Mouse (Mus musculus): ENCODE measurements around the gene Gm21188. TPM values are rescaled to one million over a fixed set of nuclear protein-coding genes. Genes with fewer than 3 reads are reported as not detected.
A peak's percentile ranks its signal among the peaks of the same experiment; 100 is the strongest.
"Not testable (repeated sequence)": the region's sequence is repeated elsewhere in the genome, so short reads cannot be mapped to it uniquely, and the experiment has no call there.

Gm21188 gene
- total and polyA plus RNA-seq, 2 experiments from 2014 or later: 0.24 TPM; not detected in 1

DNA sequence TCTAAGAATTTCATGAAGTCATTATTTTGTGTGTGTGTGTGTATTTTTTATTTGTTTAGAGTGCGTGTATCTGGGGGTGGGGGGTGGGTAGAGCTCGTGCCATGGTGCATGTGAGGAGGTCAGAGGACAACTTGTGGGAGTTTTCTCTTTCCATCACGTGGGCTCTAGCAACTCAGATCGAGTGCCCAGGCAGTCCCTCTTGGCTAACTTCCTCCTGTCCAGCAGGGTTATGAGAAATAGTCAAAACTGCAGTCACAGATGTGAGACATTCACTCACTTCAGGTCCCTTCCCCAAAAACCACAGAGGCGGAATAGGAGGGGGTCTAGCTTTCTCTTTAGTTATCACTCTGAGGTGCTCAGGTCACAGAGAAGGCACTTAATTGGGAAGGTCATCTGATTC lies 38.5 kb downstream of the Gm21188 start:
- not testable (repeated sequence) for DNase-seq (ENCODE audit: low spot score); H3K4me3 ChIP-seq (ENCODE audit: low read length); H3K4me1 ChIP-seq (ENCODE audit: insufficient read depth, low read length); H3K4me2 ChIP-seq (ENCODE audit: low read depth, low read length); H3K36me3 ChIP-seq (ENCODE audit: insufficient read depth, low read length); ATAC-seq; H3K9ac ChIP-seq (replicated peaks; ENCODE audit: low read length); H3K27ac ChIP-seq; H3K9me3 ChIP-seq (ENCODE audit: low read length); H3K27me3 ChIP-seq (ENCODE audit: insufficient read depth, low read length)
- WGBS: no CpG with 5 or more reads among the region's 5 CpGs

DNA sequence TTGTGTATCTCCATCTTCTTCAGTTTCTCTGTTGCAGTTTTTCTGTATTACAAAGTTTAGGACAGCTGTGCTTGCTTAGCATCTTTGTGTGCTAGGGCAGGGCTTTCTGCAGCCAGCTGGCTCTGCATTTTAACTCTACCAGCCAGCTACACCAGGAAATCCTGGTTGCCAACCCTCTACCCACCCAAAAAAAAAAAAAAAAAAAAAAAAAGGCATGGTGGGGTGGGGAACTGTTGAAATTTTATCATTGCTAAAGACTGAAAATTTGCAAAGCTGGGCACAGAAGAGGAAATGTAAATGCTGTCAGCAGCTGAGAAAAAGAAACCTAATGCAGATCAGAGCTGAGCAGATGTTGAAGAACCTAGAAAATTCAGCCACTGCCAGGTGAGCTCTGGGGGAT lies 41.9 kb downstream of the Gm21188 start:
- H3K4me3 ChIP-seq (ENCODE audit: low read length); H3K36me3 ChIP-seq (ENCODE audit: insufficient read depth, low read length); H3K9me3 ChIP-seq (ENCODE audit: low read length); H3K4me2 ChIP-seq (ENCODE audit: low read depth, low read length); H3K27me3 ChIP-seq (ENCODE audit: insufficient read depth, low read length); H3K4me1 ChIP-seq (ENCODE audit: insufficient read depth, low read length); H3K9ac ChIP-seq (replicated peaks; ENCODE audit: low read length); H3K27ac ChIP-seq; ATAC-seq; DNase-seq (ENCODE audit: low spot score): not testable (repeated sequence)

DNA sequence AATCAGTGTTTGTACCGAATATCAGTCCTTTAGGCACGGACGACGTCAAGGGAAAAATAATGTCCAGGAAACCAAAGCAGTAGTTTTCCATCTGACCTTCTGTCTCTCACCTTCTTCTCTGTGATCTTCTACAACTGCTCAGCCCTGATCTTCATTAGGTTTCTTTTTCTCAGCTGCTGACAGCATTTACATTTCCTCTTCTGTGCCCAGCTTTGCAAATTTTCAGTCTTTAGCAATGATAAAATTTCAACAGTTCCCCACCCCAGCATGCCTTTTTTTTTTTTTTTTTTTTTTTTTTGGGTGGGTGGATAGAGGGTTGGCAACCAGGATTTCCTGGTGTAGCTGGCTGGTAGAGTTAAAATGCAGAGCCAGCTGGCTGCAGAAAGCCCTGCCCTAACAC lies 52.8 kb downstream of the Gm21188 start:
- H3K9ac ChIP-seq (replicated peaks; ENCODE audit: low read length); H3K4me3 ChIP-seq (ENCODE audit: low read length); H3K27me3 ChIP-seq (ENCODE audit: insufficient read depth, low read length); H3K4me1 ChIP-seq (ENCODE audit: insufficient read depth, low read length); H3K36me3 ChIP-seq (ENCODE audit: insufficient read depth, low read length); DNase-seq (ENCODE audit: low spot score); ATAC-seq; H3K27ac ChIP-seq; H3K9me3 ChIP-seq (ENCODE audit: low read length); H3K4me2 ChIP-seq (ENCODE audit: low read depth, low read length): not testable (repeated sequence)
- WGBS: no CpG with 5 or more reads among the region's 4 CpGs

DNA sequence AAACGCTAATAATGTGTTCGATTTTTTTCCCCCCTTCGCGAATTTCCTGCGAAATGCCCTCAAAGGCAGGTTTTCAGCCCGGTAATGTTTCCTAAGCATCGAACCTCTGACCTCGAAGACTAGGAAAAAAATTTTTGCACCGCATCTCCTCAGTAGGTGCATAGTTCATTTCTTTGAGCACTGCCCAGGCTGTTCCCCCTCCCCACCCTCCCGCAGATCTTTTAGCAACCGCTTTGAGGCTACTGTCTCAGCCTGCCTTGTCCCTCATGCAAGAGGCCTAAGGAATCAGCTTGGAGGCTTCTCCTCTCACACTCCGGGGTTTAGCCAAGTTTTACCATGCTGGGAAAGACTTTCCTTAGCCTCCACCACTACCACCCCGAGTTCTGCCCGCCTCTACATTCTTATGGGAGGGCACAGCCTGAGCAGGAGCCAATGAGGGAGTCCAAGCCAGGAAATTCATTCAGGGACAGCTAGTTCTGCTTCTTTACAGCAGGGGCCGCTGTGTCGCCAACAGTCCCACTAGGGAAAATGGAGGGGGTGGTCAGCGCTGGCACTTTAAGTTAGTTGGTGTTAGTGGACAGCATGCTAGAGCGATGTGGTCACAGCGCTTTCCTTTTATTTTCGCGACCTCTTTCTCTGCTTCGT lies 53.4 kb downstream of the Gm21188 start:
- not testable (repeated sequence) for H3K4me1 ChIP-seq (ENCODE audit: insufficient read depth, low read length); H3K27ac ChIP-seq; H3K4me3 ChIP-seq (ENCODE audit: low read length); H3K9ac ChIP-seq (replicated peaks; ENCODE audit: low read length); H3K4me2 ChIP-seq (ENCODE audit: low read depth, low read length); H3K27me3 ChIP-seq (ENCODE audit: insufficient read depth, low read length); H3K36me3 ChIP-seq (ENCODE audit: insufficient read depth, low read length); DNase-seq (ENCODE audit: low spot score); H3K9me3 ChIP-seq (ENCODE audit: low read length)
- ATAC-seq: peak; percentile 89
- no CpG with 5 or more reads among the region's 22 CpGs for WGBS

- not testable (repeated sequence) for H3K4me3 ChIP-seq (ENCODE audit: low read length); H3K27ac ChIP-seq; H3K9ac ChIP-seq (replicated peaks; ENCODE audit: low read length); H3K27me3 ChIP-seq (ENCODE audit: insufficient read depth, low read length); H3K9me3 ChIP-seq (ENCODE audit: low read length); H3K4me2 ChIP-seq (ENCODE audit: low read depth, low read length); H3K4me1 ChIP-seq (ENCODE audit: insufficient read depth, low read length); ATAC-seq; H3K36me3 ChIP-seq (ENCODE audit: insufficient read depth, low read length); DNase-seq (ENCODE audit: low spot score)
- no CpG with 5 or more reads among the region's 10 CpGs for WGBS
These were observed 60.0 kb downstream of the Gm21188 start for GRCm38 (mm10) chr13:119991917-119992496.

DNA sequence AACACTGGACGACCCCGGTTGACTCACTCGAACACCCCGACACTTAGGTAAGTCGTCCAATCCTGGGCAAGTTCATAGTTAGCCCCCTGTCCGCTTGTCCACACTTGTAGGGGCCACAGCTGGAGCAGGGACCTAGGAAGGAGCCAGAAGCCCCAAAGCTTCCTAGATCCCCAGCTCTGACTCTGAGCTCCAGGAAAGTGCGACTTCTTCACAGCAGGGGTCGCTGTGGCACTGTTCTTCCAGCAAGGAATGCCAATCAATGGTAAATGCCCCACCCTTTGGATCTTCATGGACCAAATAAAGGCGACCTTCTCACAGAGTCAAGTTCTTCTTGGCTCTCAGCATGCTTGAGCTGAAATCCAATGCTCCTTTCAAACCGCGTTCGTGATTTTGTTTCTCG lies 60.7 kb downstream of the Gm21188 start:
- not testable (repeated sequence) for H3K9me3 ChIP-seq (ENCODE audit: low read length); H3K4me2 ChIP-seq (ENCODE audit: low read depth, low read length); H3K4me1 ChIP-seq (ENCODE audit: insufficient read depth, low read length); H3K27me3 ChIP-seq (ENCODE audit: insufficient read depth, low read length); DNase-seq (ENCODE audit: low spot score); H3K36me3 ChIP-seq (ENCODE audit: insufficient read depth, low read length); H3K27ac ChIP-seq; H3K4me3 ChIP-seq (ENCODE audit: low read length); H3K9ac ChIP-seq (replicated peaks; ENCODE audit: low read length)
- no CpG with 5 or more reads among the region's 13 CpGs for WGBS
- ATAC-seq: peak; percentile 49; the same call in 1 of the 2 replicates

Other genes with a start within 250 kb of the Gm21188 start
- gene AF067063, start 222.0 kb downstream of the Gm21188 start, total RNA-seq (2014; rRNA removed): 0.47 TPM in 1 of 2 replicates, not detected in the other
- gene AF067063, start 222.0 kb downstream of the Gm21188 start, polyA plus RNA-seq (2015; fragmentation: Nextera tagmentation; extraction: Ambion mirVana): not detected in 2 replicates
- gene D13Ertd608e, start 216.2 kb downstream of the Gm21188 start, total RNA-seq (2014; rRNA removed): not detected in 2 replicates
- gene D13Ertd608e, start 216.2 kb downstream of the Gm21188 start, polyA plus RNA-seq (2015; fragmentation: Nextera tagmentation; extraction: Ambion mirVana): not detected in 2 replicates
- not detected in 2 replicates for gene Tcstv1, start 157.4 kb downstream of the Gm21188 start, total RNA-seq (2014; rRNA removed)
- gene Tcstv1, start 157.4 kb downstream of the Gm21188 start, polyA plus RNA-seq (2015; fragmentation: Nextera tagmentation; extraction: Ambion mirVana): not detected in 2 replicates
- not detected in 2 replicates for gene Gm21761, start 122.9 kb downstream of the Gm21188 start, total RNA-seq (2014; rRNA removed)
- not detected in 2 replicates for gene Gm21761, start 122.9 kb downstream of the Gm21188 start, polyA plus RNA-seq (2015; fragmentation: Nextera tagmentation; extraction: Ambion mirVana)
- gene B020031M17Rik, start 101.4 kb downstream of the Gm21188 start, total RNA-seq (2014; rRNA removed): not detected in 2 replicates
- gene B020031M17Rik, start 101.4 kb downstream of the Gm21188 start, polyA plus RNA-seq (2015; fragmentation: Nextera tagmentation; extraction: Ambion mirVana): not detected in 2 replicates
- gene Gm36079, start 25.2 kb downstream of the Gm21188 start, total RNA-seq (2014; rRNA removed): not detected in 2 replicates
- gene Gm36079, start 25.2 kb downstream of the Gm21188 start, polyA plus RNA-seq (2015; fragmentation: Nextera tagmentation; extraction: Ambion mirVana): not detected in 2 replicates
- gene Gm20767, start 88.1 kb upstream of the Gm21188 start, total RNA-seq (2014; rRNA removed): not detected in 2 replicates
- gene Gm20767, start 88.1 kb upstream of the Gm21188 start, polyA plus RNA-seq (2015; fragmentation: Nextera tagmentation; extraction: Ambion mirVana): not detected in 2 replicates
- not detected in 2 replicates for gene Gm21818, start 120.2 kb upstream of the Gm21188 start, total RNA-seq (2014; rRNA removed)
- not detected in 2 replicates for gene Gm21818, start 120.2 kb upstream of the Gm21188 start, polyA plus RNA-seq (2015; fragmentation: Nextera tagmentation; extraction: Ambion mirVana)
- gene Gm21762, start 163.8 kb upstream of the Gm21188 start, total RNA-seq (2014; rRNA removed): not detected in 2 replicates
- not detected in 2 replicates for gene Gm21762, start 163.8 kb upstream of the Gm21188 start, polyA plus RNA-seq (2015; fragmentation: Nextera tagmentation; extraction: Ambion mirVana)
- gene Gm21731, start 186.9 kb upstream of the Gm21188 start, total RNA-seq (2014; rRNA removed): not detected in 2 replicates
- not detected in 2 replicates for gene Gm21731, start 186.9 kb upstream of the Gm21188 start, polyA plus RNA-seq (2015; fragmentation: Nextera tagmentation; extraction: Ambion mirVana)
- gene AF067061, start 210.9 kb upstream of the Gm21188 start, total RNA-seq (2014; rRNA removed): not detected in 2 replicates
- not detected in 2 replicates for gene AF067061, start 210.9 kb upstream of the Gm21188 start, polyA plus RNA-seq (2015; fragmentation: Nextera tagmentation; extraction: Ambion mirVana)
- not detected in 2 replicates for gene BC147527, start 248.2 kb upstream of the Gm21188 start, total RNA-seq (2014; rRNA removed)
- gene BC147527, start 248.2 kb upstream of the Gm21188 start, polyA plus RNA-seq (2015; fragmentation: Nextera tagmentation; extraction: Ambion mirVana): 0.15 TPM in 1 of 2 replicates, not detected in the other